Mouse (Mus musculus): ENCODE data around the gene Gm42674.

- TF ChIP-seq CTCF (IDR thresholded peaks at IDR 0.05; ENCODE audit: extremely low read depth, insufficient read depth, low read length) (no peak), POLR2A (IDR thresholded peaks at IDR 0.05; ENCODE audit: extremely low read depth, insufficient read depth, low read length) (no peak)
These were observed 23.8 kb downstream of the Gm42674 start for GRCm38 (mm10) chr3:90625496-90625895.

All from cortical plate, adult 2 months (tissue).